Mouse (Mus musculus) kidney, embryonic 16.5 days (tissue): ENCODE data around the gene Mapkapk5. TPM values are rescaled to one million over a fixed set of nuclear protein-coding genes. Genes with fewer than 3 reads are reported as not detected.
"Not testable (repeated sequence)": the region's sequence is repeated elsewhere in the genome, so short reads cannot be mapped to it uniquely, and the experiment has no call there.

Experiments
- ATAC-seq: fragments of 200-750 bp; cut with Nextera tagmentation; 2 replicates; pipeline ENCODE4 v1.8.0; 2017; ENCODE audit warnings: moderate TSS enrichment; ENCODE audit not compliant: low FRiP score, low TSS enrichment
- H3K27ac ChIP-seq: fragments of 300-500 bp; sonication (generic); 2 replicates; pipeline ENCODE4 v1.5.1; 2014; ENCODE audit warnings: low read length
- H3K27me3 ChIP-seq: fragments of 300-500 bp; sonication (generic); 2 replicates; pipeline ENCODE4 v1.6.1; 2014; ENCODE audit warnings: low read length, control low read depth, mixed read lengths; ENCODE audit not compliant: insufficient read depth
- H3K36me3 ChIP-seq: fragments of 300-500 bp; sonication (generic); 2 replicates; pipeline ENCODE4 v1.6.1; 2014; ENCODE audit warnings: low read length, control low read depth, mixed read lengths; ENCODE audit not compliant: insufficient read depth
- H3K4me1 ChIP-seq: fragments of 300-500 bp; sonication (generic); 2 replicates; pipeline ENCODE4 v1.6.1; 2014; ENCODE audit warnings: low read length, control low read depth, mixed read lengths; ENCODE audit not compliant: insufficient read depth
- H3K4me2 ChIP-seq: fragments of 300-500 bp; sonication (generic); replicated peaks from 2 replicates; pipeline ENCODE4 v1.6.1; 2014; ENCODE audit warnings: low read depth, low read length
- H3K4me3 ChIP-seq: fragments of 300-500 bp; sonication (generic); 2 replicates; pipeline ENCODE4 v1.5.1; 2014; ENCODE audit warnings: mild to moderate bottlenecking, low read length
- H3K9ac ChIP-seq: fragments of 300-500 bp; sonication (generic); replicated peaks from 2 replicates; pipeline ENCODE4 v1.6.1; 2014; ENCODE audit warnings: low read length
- H3K9me3 ChIP-seq: fragments of 300-500 bp; sonication (generic); 2 replicates; pipeline ENCODE4 v1.6.1; 2016; ENCODE audit warnings: low read length, control low read depth
- WGBS: fragments of 180-500 bp; shearing (Covaris S2); extraction: QIAGEN DNeasy Blood & Tissue Kit; methylation state at CpG from one replicate; pipeline ENCODE4 v1.1.7; 2014; 5-methylcytosine and 5-hydroxymethylcytosine counted together
- polyA plus RNA-seq: library from polyadenylated mRNA; unstranded; fragments of >200 nt; fragmentation: Nextera tagmentation; extraction: Ambion mirVana; gene quantifications from 2 replicates; pipeline ENCODE4 v1.2.1, GENCODE M21; 2015

The Mapkapk5 gene
- polyA plus RNA-seq, 1 experiment from 2014 or later, result 51.2 TPM

DNA sequence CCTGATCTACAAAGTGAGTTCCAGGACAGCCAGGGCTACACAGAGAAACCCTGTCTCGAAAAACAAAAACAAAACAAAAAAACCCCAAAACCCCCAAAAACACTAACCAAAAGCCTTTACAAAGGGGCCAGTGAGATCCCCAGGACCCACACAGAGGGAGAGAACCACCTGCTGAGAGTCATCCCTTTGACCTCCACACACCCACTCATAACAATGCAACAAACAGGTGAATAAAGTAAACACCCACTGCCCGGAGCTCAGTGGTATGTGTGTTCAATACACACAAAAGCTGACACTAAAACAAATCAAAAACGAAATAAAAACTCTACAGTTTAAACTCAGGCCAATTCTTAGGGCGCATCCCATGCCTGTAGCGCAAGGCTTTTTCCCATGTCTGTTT is 5.6 kb downstream of the Mapkapk5 start:
- Histone ChIP-seq H3K9ac (no peak overlapping the region), H3K27ac (no peak overlapping the region), H3K4me1 (peaks cover 17% of the 10 kb centered on the region), H3K4me3 (no peak overlapping the region), H3K9me3 (no peaks in the 10 kb centered on the region), H3K36me3 (peaks cover 14% of the 10 kb centered on the region), H3K27me3 (no peaks in the 10 kb centered on the region), H3K4me2 (no peak overlapping the region)
- no peak for ATAC-seq
- WGBS, result 94% methylated on average over 5 of the region's 5 CpGs

DNA sequence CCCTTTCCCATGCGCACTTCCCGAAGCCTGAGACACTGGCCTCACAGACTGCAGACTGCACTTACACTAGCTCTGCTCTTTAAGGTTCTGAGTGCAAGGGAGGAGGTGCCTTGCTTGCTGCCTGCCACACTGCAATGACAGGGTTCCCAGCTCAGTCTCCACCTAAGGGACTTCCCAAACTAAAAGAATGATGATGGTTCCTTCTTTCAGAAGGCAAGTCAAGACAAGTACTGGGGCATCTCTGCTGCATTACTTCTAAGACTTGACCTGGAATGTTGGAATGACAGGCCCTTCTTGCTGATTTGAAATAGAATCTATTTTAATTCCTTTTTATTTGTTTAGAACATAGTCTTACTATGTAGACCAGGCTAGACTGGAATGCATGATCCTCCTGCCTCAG is 8.1 kb downstream of the Mapkapk5 start:
- no peaks in the 10 kb centered on the region for H3K9me3 ChIP-seq
- no peak for ATAC-seq
- H3K4me2 ChIP-seq, result no peak overlapping the region
- H3K4me3 ChIP-seq, result no peak overlapping the region
- H3K4me1 ChIP-seq, result no peaks in the 10 kb centered on the region
- peaks cover 35% of the 10 kb centered on the region for H3K36me3 ChIP-seq
- H3K27ac ChIP-seq, result no peak overlapping the region
- no peak overlapping the region for H3K9ac ChIP-seq
- no peaks in the 10 kb centered on the region for H3K27me3 ChIP-seq
- WGBS, result 84% methylated on average over 2 of the region's 2 CpGs

DNA sequence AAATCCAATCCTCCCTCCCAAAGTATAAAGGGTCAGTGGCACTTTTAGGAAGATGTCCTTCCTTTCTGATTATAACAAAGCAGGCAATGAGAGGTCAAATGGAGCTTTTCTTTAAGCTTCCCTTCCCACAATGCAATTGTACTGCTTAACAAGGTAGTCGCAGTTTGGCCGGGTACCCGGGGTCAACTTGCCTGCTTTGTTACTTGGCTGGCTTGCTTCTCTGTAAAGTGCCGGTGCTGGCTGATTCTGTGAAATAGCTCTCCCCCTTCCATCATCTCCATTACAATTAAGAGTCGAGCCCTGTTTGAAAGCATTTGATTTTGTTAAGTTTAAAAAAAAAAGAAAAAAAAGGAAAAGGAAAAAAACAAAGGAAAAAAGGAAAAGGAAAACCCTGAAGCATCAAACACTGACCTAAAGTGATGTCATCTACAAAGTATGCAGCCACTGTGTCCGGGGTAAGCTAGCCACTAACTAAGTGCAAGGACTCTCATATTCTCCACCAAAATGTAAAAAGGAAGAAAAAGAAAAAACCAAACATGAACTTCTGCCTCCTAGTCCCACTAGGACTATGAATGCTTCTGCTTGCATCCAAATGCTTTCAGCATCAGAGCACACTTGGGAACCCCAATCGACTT is 8.7 kb downstream of the Mapkapk5 start:
- H3K9ac ChIP-seq, result no peak overlapping the region
- no peak overlapping the region for H3K27ac ChIP-seq
- ATAC-seq, result no peak
- H3K4me2 ChIP-seq, result no peak overlapping the region
- H3K36me3 ChIP-seq, result peaks cover 40% of the 10 kb centered on the region
- H3K4me3 ChIP-seq, result no peak overlapping the region
- no peaks in the 10 kb centered on the region for H3K9me3 ChIP-seq
- WGBS, result 71% methylated on average over 7 of the region's 7 CpGs
- no peaks in the 10 kb centered on the region for H3K27me3 ChIP-seq
- H3K4me1 ChIP-seq, result no peaks in the 10 kb centered on the region

DNA sequence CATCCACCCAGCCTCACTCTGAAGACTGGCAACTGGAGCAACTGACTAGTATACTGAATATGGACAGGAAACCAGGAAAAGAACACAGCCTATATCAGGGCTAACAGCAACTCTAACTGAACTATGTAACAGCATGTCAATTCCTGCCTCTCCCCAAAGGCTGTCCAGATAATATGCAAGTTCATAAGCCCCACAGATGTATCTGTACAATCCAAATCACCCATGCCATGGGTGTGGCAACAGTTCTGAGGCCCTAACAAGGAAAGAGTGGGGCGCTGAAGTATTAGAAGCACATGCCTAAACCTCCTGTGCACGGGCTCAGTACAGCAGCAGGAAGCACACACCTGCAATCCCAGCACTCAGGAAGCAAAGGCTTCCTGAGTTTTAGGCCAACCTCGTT is 10.6 kb downstream of the Mapkapk5 start:
- no peak for ATAC-seq
- no peak overlapping the region for H3K4me3 ChIP-seq
- H3K36me3 ChIP-seq, result peaks cover 52% of the 10 kb centered on the region

DNA sequence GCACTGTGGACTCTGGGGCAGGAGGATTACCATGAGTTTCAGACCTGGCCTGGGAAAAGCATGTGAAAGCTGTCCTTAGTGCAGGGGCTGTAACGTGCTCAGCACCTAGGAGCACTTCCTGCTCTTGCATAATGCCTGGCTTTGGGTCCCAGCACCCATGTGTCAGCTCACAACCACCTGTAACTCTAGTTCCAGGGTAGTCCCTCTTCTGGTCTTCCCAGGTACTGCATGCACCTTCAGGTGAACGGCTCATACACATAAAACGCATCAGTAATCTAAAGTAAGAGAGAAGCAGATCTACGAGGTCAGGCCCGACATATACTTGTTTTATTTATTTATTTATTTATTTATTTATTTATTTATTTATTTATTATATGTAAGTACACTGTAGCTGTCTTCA is 11.2 kb downstream of the Mapkapk5 start:
- no peak for ATAC-seq
- no peak overlapping the region for H3K9ac ChIP-seq
- H3K4me1 ChIP-seq, result no peaks in the 10 kb centered on the region
- H3K4me2 ChIP-seq, result no peak overlapping the region
- H3K36me3 ChIP-seq, result peaks cover 55% of the 10 kb centered on the region
- no peak overlapping the region for H3K27ac ChIP-seq
- H3K4me3 ChIP-seq, result no peak overlapping the region
- no peaks in the 10 kb centered on the region for H3K9me3 ChIP-seq
- H3K27me3 ChIP-seq, result no peaks in the 10 kb centered on the region
- 89% methylated on average over 5 of the region's 5 CpGs for WGBS

More for the DNA sequence above, 10.6 kb downstream of the Mapkapk5 start:
- H3K9me3 ChIP-seq, result no peaks in the 10 kb centered on the region
- 84% methylated on average over 3 of the region's 3 CpGs for WGBS
- H3K9ac ChIP-seq, result no peak overlapping the region
- no peak overlapping the region for H3K27ac ChIP-seq
- H3K27me3 ChIP-seq, result no peaks in the 10 kb centered on the region
- no peaks in the 10 kb centered on the region for H3K4me1 ChIP-seq
- H3K4me2 ChIP-seq, result no peak overlapping the region

DNA sequence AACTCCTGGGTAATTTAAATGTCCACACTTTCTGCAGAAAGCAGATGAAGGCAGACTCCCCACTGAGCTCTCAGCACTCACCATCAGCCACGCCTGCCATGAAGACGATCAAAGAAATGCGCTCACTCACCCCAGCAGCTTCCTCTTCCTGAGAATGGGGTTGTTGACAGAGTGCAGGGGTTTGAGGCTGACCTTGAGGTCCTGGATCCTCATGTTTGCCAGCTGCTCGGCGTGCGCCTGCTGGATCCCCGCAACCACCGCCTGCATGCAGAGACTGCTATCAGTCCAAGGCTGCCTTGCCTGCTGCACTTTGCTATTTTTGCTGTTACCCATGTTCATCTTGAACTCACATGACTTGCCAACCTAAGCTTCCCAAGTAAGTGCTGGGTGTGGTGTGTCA is 18.7 kb downstream of the Mapkapk5 start:
- Histone ChIP-seq H3K9me3 (no peaks in the 10 kb centered on the region), H3K27ac (no peak overlapping the region), H3K36me3 (peaks cover 68% of the 10 kb centered on the region), H3K4me1 (no peaks in the 10 kb centered on the region), H3K27me3 (no peaks in the 10 kb centered on the region), H3K4me2 (no peak overlapping the region), H3K9ac (no peak overlapping the region), H3K4me3 (no peak overlapping the region)
- 90% methylated on average over 8 of the region's 8 CpGs for WGBS
- ATAC-seq, result no peak

DNA sequence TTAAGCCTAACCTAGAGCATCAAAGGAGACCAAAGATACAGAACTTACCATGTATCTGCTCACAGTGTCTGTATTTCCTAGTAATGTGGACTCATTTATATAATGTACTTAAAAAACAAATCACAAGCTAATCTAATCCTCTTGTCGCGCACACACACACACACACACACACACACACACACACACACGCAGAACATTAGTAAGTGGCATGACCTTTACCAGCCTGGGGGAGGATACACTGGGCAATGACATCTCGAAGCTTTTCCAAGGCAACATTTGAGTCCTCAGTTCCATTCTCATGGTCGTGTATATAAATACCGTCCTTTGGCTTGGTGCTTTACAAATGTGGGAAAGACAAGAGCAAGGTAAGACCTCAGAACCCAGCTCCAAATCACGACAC is 19.2 kb downstream of the Mapkapk5 start:
- Histone ChIP-seq H3K9ac (no peak overlapping the region), H3K4me1 (no peaks in the 10 kb centered on the region), H3K36me3 (peaks cover 68% of the 10 kb centered on the region), H3K4me2 (no peak overlapping the region), H3K27ac (no peak overlapping the region), H3K27me3 (no peaks in the 10 kb centered on the region), H3K4me3 (no peak overlapping the region), H3K9me3 (no peaks in the 10 kb centered on the region)
- WGBS, result 89% methylated on average over 7 of the region's 7 CpGs
- ATAC-seq, result no peak

DNA sequence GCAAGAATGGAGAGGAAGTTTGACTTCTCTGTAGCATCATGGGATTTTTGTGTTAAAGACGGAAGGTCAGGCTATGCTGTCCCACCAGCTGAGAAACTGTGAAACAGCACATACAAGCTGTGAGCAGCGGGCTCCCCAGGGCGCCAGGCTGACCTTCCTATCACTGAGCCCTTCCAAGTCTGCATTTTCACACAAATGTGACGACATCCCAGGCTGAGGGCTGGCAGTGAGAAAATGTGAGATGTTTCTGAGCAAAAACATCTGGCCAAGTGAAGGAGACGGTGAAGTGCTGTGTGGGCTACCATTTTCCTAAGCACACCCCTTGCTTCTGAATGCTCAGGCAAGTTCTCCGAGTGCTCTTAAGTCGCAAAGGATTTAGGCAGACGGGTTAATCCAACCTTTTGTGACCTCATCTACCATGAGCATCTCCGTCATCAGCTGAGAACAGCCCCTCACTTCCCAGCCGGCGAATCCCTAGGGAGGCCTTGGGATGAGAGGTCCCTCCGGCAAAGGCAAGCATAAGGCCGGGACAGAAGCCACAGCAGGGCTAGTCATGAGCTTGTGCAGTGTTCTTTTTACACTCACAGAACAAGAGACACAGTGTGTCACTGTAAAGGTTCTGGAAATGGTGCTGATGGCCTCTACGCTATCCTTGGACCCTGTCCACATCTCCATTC is 19.8 kb downstream of the Mapkapk5 start:
- Histone ChIP-seq H3K27me3 (no peaks in the 10 kb centered on the region), H3K9me3 (no peaks in the 10 kb centered on the region), H3K36me3 (peaks cover 67% of the 10 kb centered on the region), H3K27ac (no peak overlapping the region), H3K4me2 (no peak overlapping the region), H3K4me1 (no peaks in the 10 kb centered on the region), H3K4me3 (no peak overlapping the region), H3K9ac (no peak overlapping the region)
- 84% methylated on average over 14 of the region's 14 CpGs for WGBS
- ATAC-seq, result no peak

DNA sequence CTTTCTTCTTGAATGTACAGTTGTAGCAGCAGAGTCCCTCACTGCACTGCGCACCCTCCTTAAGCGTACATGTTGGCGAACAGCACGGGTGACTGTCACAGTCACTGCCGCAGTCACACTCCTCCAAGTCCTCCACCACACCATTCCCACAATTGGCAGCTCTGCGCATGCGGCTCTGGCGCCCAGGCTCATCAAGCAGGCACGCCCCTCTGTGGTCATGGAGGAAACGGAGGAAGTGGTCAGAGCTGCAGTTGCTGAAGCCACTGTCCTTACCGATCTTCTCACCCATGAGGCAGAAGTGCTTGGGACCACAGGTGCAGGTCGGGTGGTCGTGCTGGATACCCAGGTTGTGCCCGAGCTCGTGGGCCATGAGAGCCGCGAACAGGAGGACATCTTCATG is 25.9 kb downstream of the Mapkapk5 start:
- H3K4me1 ChIP-seq, H3K9me3 ChIP-seq, H3K27me3 ChIP-seq, H3K4me3 ChIP-seq, H3K27ac ChIP-seq, H3K9ac ChIP-seq, H3K4me2 ChIP-seq, ATAC-seq: not testable (repeated sequence)
- 95% methylated on average over 10 of the region's 17 CpGs for WGBS
- peaks cover 39% of the 10 kb centered on the region for H3K36me3 ChIP-seq

DNA sequence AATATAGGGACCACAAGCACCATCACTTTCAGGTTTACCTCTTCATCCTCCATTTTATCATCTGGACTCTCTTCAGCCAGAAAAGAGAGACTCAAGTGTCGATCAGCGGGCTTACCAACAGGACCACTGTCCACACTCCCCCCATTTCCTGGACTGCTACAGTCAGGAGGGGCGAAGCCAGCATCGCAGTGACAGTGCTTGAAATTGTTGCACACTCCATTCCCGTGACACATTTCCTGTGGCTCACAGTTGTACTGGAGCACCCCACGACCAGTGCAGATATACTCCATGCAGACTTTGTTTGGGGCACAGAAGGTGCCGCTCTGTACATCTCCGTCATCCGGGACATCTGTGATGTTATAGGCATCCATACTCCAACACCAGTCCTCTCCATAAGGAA is 26.7 kb downstream of the Mapkapk5 start:
- Histone ChIP-seq H3K9ac (no peak overlapping the region), H3K4me2 (no peak overlapping the region), H3K9me3 (no peaks in the 10 kb centered on the region), H3K4me3 (no peak overlapping the region), H3K27me3 (no peaks in the 10 kb centered on the region), H3K27ac (no peak overlapping the region), H3K36me3 (peaks cover 31% of the 10 kb centered on the region), H3K4me1 (no peaks in the 10 kb centered on the region)
- 89% methylated on average over 9 of the region's 9 CpGs for WGBS
- ATAC-seq, result no peak
